Mouse (Mus musculus) hindbrain, postnatal 0 days (tissue): ENCODE results near the gene Fgfr2. TPM values are rescaled to one million over a fixed set of nuclear protein-coding genes. Genes with fewer than 3 reads are reported as not detected.

Experiments used
- ATAC-seq: fragments of 200-750 bp; cut with Nextera tagmentation; 2 replicates; pipeline ENCODE4 v1.8.0; 2017; ENCODE audit warnings: mild to moderate bottlenecking, moderate TSS enrichment, moderate library complexity
- DNase-seq: peaks from one replicate; pipeline ENCODE4 v3.0.0-alpha.2; 2015; ENCODE audit warnings: low spot score
- H3K27ac ChIP-seq: fragments of 300-500 bp; sonication (generic); 2 replicates; pipeline ENCODE4 v1.5.1; 2014; ENCODE audit warnings: mild to moderate bottlenecking
- H3K27me3 ChIP-seq: fragments of 300-500 bp; sonication (generic); 2 replicates; pipeline ENCODE4 v1.6.1; 2014; ENCODE audit warnings: low read length, mixed read lengths; ENCODE audit not compliant: insufficient read depth
- H3K36me3 ChIP-seq: fragments of 300-500 bp; sonication (generic); 2 replicates; pipeline ENCODE4 v1.6.1; 2014; ENCODE audit warnings: low read length, mixed read lengths; ENCODE audit not compliant: insufficient read depth
- H3K4me1 ChIP-seq: fragments of 300-500 bp; sonication (generic); 2 replicates; pipeline ENCODE4 v1.6.1; 2014; ENCODE audit warnings: antibody characterized with exemption, low read length, mixed read lengths; ENCODE audit not compliant: insufficient read depth
- H3K4me2 ChIP-seq: fragments of 300-500 bp; sonication (generic); 2 replicates; pipeline ENCODE4 v1.6.1; 2014; ENCODE audit warnings: low read depth, mild to moderate bottlenecking, low read length, moderate library complexity, mixed read lengths
- H3K4me3 ChIP-seq: fragments of 300-500 bp; sonication (generic); 2 replicates; pipeline ENCODE4 v1.5.1; 2014; ENCODE audit warnings: low read length
- H3K9ac ChIP-seq: fragments of 300-500 bp; sonication (generic); replicated peaks from 2 replicates; pipeline ENCODE4 v1.6.1; 2014; ENCODE audit warnings: mild to moderate bottlenecking, low read length, moderate library complexity, mixed read lengths
- H3K9me3 ChIP-seq: fragments of 300-500 bp; sonication (generic); 2 replicates; pipeline ENCODE4 v1.6.1; 2016; ENCODE audit warnings: low read length, mixed read lengths
- CTCF ChIP-seq: IDR thresholded peaks from 2 replicates; pipeline ENCODE4 v1.5.1; 2016; ENCODE audit warnings: antibody characterized with exemption, control low read depth, low read depth
- WGBS: fragments of 180-500 bp; shearing (Covaris S2); extraction: QIAGEN DNeasy Blood & Tissue Kit; methylation state at CpG from one replicate; pipeline ENCODE4 v1.1.7; 2014; 5-methylcytosine and 5-hydroxymethylcytosine counted together
- polyA plus RNA-seq: library from polyadenylated mRNA; unstranded; fragments of >200 nt; fragmentation: Nextera tagmentation; extraction: Ambion mirVana; gene quantifications from 2 replicates; pipeline ENCODE4 v1.2.1, GENCODE M21; 2015
- total RNA-seq: library from RNA; depleted of rRNA; stranded (reverse); fragments of >200 nt; gene quantifications from 2 replicates; pipeline ENCODE4 v1.2.3, GENCODE M21; 2014

Gene Fgfr2
- total and polyA plus RNA-seq, 2 experiments from 2014 or later = 17.3 to 49.0 TPM

DNA sequence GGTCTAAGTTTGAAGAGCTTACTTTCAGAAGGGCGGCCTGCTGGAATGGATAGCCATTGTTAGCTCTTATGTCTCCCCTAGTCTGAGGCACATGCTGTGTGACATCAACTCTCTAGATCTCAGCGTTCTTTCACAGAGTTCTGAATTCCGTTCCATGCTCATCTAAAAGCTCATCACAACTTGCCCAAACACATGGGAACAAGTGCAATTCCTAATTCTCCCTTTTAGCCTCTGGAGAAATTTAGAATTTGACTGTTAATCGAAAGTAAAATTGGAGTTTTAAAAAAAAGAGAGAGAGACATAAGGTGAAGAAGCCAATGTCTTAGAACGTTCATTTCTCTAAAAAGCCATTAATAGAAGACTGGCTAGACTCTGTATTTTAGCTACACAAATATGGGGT is 1793.7 kb downstream of the Fgfr2 start, which contains the start of gene Fam24b:
Gene Fam24b, minus strand, starts transcription at position 101 of the 400 bp plus-strand sequence.
- H3K9me3 ChIP-seq = no peaks in the 10 kb centered on the region
- H3K36me3 ChIP-seq = no peaks in the 10 kb centered on the region
- H3K4me3 ChIP-seq = no peak within 1 kb of the TSS
- ATAC-seq (no peak), DNase-seq (no peak)
- H3K27ac ChIP-seq = no peak within 1 kb of the TSS
- no peak within 1 kb of the TSS for H3K9ac ChIP-seq
- no peaks in the 10 kb centered on the region for H3K4me1 ChIP-seq
- H3K27me3 ChIP-seq = no peaks in the 10 kb centered on the region
- 88% methylated on average over 5 of the region's 5 CpGs for WGBS
- TF ChIP-seq CTCF = no peak
- no peak within 1 kb of the TSS for H3K4me2 ChIP-seq

DNA sequence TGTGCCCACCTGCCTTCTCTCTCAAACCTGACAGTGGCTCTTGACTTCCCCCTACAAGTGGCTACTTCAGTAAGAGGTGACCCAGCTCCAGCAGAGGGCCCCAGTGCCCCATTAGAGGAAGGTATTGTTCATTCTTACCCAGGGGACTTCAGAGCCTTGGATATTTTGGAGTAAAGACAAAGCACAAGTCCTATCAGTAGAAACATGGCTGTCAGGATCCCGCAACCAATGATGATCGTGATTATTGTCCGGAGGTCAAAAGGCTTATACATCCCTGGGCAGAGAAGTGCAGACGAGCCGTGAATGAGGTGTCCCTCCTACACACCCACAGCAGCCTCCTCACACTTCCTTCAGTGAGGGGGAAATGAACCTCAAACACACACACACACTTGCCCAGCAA is 1796.1 kb downstream of the Fgfr2 start:
- DNase-seq (no peak), ATAC-seq (no peak)
- Histone ChIP-seq H3K4me3 (no peak overlapping the region), H3K27me3 (no peaks in the 10 kb centered on the region), H3K9ac (no peak overlapping the region), H3K4me2 (no peak overlapping the region), H3K9me3 (no peaks in the 10 kb centered on the region), H3K4me1 (no peaks in the 10 kb centered on the region), H3K27ac (no peak overlapping the region), H3K36me3 (no peaks in the 10 kb centered on the region)
- 92% methylated on average over 5 of the region's 5 CpGs for whole genome bisulfite sequencing
- no peak for TF ChIP-seq CTCF

DNA sequence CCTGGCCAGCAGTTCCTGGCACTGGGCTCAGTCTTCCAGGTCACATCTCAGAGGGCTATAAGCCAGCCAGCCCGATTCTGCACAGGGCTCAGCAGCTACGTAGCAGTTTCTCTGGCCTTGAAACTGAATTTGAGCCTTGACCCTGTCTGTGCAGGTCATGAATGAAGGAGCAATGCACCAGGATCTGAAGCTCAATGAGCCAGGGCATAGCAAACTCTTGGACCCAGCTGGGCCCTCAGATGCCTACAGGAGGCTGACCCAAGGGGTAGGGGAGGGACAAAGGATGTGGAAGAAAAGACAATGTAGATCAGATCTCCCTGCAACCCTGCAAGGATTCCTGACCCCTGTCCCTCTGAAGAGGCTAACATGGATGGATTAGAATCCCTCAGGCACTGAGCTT is 1801.0 kb downstream of the Fgfr2 start, which contains the start of gene Cuzd1:
Gene Cuzd1, minus strand, starts transcription at position 101 of the 400 bp plus-strand sequence.
- WGBS = 63% methylated on average over 2 of the region's 2 CpGs

DNA sequence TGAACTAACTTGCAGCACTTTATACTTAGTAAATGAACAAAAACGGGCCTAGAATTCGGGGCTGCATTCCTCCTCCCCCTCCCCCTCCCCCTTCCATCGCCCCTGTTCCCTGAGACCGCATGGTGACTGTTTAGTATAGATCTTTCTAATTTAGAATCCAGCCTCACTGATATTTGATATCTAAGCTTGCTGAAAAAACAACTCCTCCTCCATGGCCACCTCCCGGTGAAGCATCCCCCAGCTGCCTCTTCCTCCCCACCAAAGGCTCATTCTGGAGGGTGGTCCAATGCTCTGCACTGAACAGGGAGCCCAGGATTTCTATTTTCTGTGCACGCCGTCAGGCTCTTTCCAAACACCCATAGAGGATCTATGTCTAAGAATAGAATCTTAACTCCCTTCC is 1804.8 kb downstream of the Fgfr2 start:
- Histone ChIP-seq H3K4me1 (no peaks in the 10 kb centered on the region), H3K27me3 (no peaks in the 10 kb centered on the region), H3K36me3 (no peaks in the 10 kb centered on the region), H3K4me2 (no peak overlapping the region), H3K9me3 (no peaks in the 10 kb centered on the region), H3K4me3 (no peak overlapping the region), H3K27ac (no peak overlapping the region), H3K9ac (no peak overlapping the region)
- ATAC-seq (no peak), DNase-seq (no peak)
- 85% methylated on average over 5 of the region's 7 CpGs for WGBS
- no peak for TF ChIP-seq CTCF

More for the DNA sequence above, 1801.0 kb downstream of the Fgfr2 start, which contains the start of gene Cuzd1:
- no peaks in the 10 kb centered on the region for H3K36me3 ChIP-seq
- no peaks in the 10 kb centered on the region for H3K27me3 ChIP-seq
- ATAC-seq (no peak), DNase-seq (no peak)
- no peak within 1 kb of the TSS for H3K27ac ChIP-seq
- H3K9me3 ChIP-seq = no peaks in the 10 kb centered on the region
- no peak within 1 kb of the TSS for H3K4me3 ChIP-seq
- no peak within 1 kb of the TSS for H3K9ac ChIP-seq
- H3K4me2 ChIP-seq = no peak within 1 kb of the TSS
- no peaks in the 10 kb centered on the region for H3K4me1 ChIP-seq
- no peak for TF ChIP-seq CTCF

DNA sequence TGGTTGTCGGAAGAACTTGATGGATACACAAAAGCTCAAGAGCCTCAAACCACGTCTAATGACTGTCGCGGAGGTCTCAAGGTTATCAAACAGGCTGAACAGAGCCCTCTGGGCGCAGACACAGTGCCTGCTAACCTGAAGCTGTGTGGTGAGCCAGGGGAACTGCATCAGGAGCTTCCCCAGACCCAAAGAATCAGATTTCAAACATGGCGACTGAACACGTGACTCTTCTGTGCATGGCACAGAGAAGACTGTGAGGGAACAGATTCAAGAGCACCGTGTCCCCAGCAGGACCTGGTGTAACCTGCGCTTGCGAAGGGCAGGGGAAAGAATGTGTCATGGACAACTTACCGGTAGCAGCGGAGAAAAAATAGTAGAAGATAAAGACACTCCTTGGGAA is 1805.6 kb downstream of the Fgfr2 start:
- Histone ChIP-seq H3K4me3 (no peak overlapping the region), H3K4me2 (no peak overlapping the region), H3K4me1 (no peaks in the 10 kb centered on the region), H3K36me3 (no peaks in the 10 kb centered on the region), H3K27ac (no peak overlapping the region), H3K9ac (no peak overlapping the region), H3K27me3 (no peaks in the 10 kb centered on the region), H3K9me3 (no peaks in the 10 kb centered on the region)
- TF ChIP-seq CTCF = no peak
- DNase-seq = no peak
- WGBS = 77% methylated on average over 12 of the region's 12 CpGs
- ATAC-seq = no peak

DNA sequence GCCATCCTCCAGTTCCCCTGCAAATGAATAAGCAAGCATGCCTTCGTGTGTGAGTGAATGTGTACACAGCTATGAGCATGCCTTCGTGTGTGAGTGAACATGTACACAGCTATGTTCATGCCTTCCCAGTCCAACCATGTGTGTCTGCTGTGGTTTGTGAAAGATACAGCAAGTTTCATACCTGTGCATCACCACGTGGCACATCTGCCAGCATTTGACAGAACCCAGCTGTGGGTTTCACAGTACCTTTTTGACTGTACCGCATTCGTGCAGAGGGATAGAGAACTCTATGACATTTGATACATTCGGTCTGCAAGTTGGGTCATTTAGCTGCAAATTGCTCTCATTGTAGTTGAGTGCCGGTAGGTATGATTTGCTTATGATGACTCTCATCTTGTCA is 1808.7 kb downstream of the Fgfr2 start:
- ATAC-seq = no peak
- WGBS = 87% methylated on average over 7 of the region's 7 CpGs

DNA sequence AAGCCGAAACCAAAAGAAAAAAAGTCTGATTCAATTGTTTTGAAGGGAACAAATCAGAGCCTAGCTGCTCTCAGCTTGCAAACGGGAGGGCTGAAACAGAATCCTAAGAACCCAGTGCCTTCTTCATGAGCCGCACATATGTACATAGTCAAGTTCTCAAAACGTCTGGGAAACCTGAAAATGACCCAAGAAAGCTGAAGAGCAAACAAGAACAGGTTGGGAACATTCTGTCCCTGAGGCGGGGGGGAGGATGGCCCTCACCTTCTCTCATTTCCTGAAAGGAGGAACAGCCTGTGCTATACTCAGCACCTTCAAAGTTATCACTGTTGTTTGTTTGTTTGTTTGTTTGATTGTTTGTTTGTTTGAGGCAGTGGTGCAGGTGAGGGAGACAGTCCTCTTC is 1816.4 kb downstream of the Fgfr2 start:
- no peaks in the 10 kb centered on the region for H3K9me3 ChIP-seq
- H3K27ac ChIP-seq = no peak overlapping the region
- no peak overlapping the region for H3K4me2 ChIP-seq
- DNase-seq = no peak
- no peaks in the 10 kb centered on the region for H3K27me3 ChIP-seq
- H3K4me3 ChIP-seq = no peak overlapping the region
- no peaks in the 10 kb centered on the region for H3K36me3 ChIP-seq
- TF ChIP-seq CTCF = no peak
- no peak for ATAC-seq
- no peak overlapping the region for H3K9ac ChIP-seq
- 80% methylated on average over 5 of the region's 5 CpGs for WGBS
- no peaks in the 10 kb centered on the region for H3K4me1 ChIP-seq

More for the DNA sequence above, 1808.7 kb downstream of the Fgfr2 start:
- no peak for DNase-seq
- H3K4me2 ChIP-seq = no peak overlapping the region
- H3K36me3 ChIP-seq = no peaks in the 10 kb centered on the region
- no peak for TF ChIP-seq CTCF
- no peaks in the 10 kb centered on the region for H3K9me3 ChIP-seq
- H3K4me1 ChIP-seq = no peaks in the 10 kb centered on the region
- no peaks in the 10 kb centered on the region for H3K27me3 ChIP-seq
- H3K27ac ChIP-seq = no peak overlapping the region
- H3K9ac ChIP-seq = no peak overlapping the region
- no peak overlapping the region for H3K4me3 ChIP-seq
